Mouse (Mus musculus) lung, postnatal 0 days (tissue): ENCODE results near the gene Nphp4. TPM values are rescaled to one million over a fixed set of nuclear protein-coding genes. Genes with fewer than 3 reads are reported as not detected.

ENCODE experiments used
- ATAC-seq: fragments of 200-750 bp; cut with Nextera tagmentation; 2 replicates; pipeline ENCODE4 v1.8.0; 2017; ENCODE audit warnings: moderate library complexity
- DNase-seq: peaks from one replicate; pipeline ENCODE4 v3.0.0-alpha.2; 2016; ENCODE audit warnings: low spot score
- H3K27ac ChIP-seq: fragments of 300-500 bp; sonication (generic); 2 replicates; pipeline ENCODE4 v1.5.1; 2014; ENCODE audit warnings: antibody characterized with exemption, mild to moderate bottlenecking, low read length, mixed read lengths
- H3K27me3 ChIP-seq: fragments of 300-500 bp; sonication (generic); replicated peaks from 2 replicates; pipeline ENCODE4 v1.6.1; 2014; ENCODE audit warnings: low read length, mixed read lengths; ENCODE audit not compliant: insufficient read depth
- H3K36me3 ChIP-seq: fragments of 300-500 bp; sonication (generic); 2 replicates; pipeline ENCODE4 v1.6.1; 2014; ENCODE audit warnings: low read length, mixed read lengths; ENCODE audit not compliant: insufficient read depth
- H3K4me1 ChIP-seq: fragments of 300-500 bp; sonication (generic); 2 replicates; pipeline ENCODE4 v1.6.1; 2014; ENCODE audit warnings: antibody characterized with exemption, low read depth, low read length, mixed read lengths; ENCODE audit not compliant: insufficient read depth
- H3K4me2 ChIP-seq: fragments of 300-500 bp; sonication (generic); replicated peaks from 2 replicates; pipeline ENCODE4 v1.6.1; 2014; ENCODE audit warnings: low read depth, mild to moderate bottlenecking, low read length, moderate library complexity, mixed read lengths
- H3K4me3 ChIP-seq: fragments of 300-500 bp; sonication (generic); 2 replicates; pipeline ENCODE4 v1.5.1; 2014; ENCODE audit warnings: low read depth, low read length
- H3K9ac ChIP-seq: fragments of 300-500 bp; sonication (generic); replicated peaks from 2 replicates; pipeline ENCODE4 v1.6.1; 2014; ENCODE audit warnings: low read depth, mild to moderate bottlenecking
- H3K9me3 ChIP-seq: fragments of 300-500 bp; sonication (generic); 2 replicates; pipeline ENCODE4 v1.6.1; 2016; ENCODE audit warnings: low read length, mixed read lengths
- CTCF ChIP-seq: IDR thresholded peaks from 2 replicates; pipeline ENCODE4 v1.5.1; 2016; ENCODE audit warnings: antibody characterized with exemption, mild to moderate bottlenecking
- EP300 ChIP-seq: IDR thresholded peaks from 2 replicates; pipeline ENCODE4 v1.6.1; 2016; ENCODE audit warnings: antibody characterized with exemption, mild to moderate bottlenecking, control low read depth
- WGBS: fragments of 180-500 bp; shearing (Covaris S2); extraction: QIAGEN DNeasy Blood & Tissue Kit; methylation state at CpG from one replicate; pipeline ENCODE4 v1.1.7; 2014; 5-methylcytosine and 5-hydroxymethylcytosine counted together
- polyA plus RNA-seq: library from polyadenylated mRNA; unstranded; fragments of >200 nt; fragmentation: Nextera tagmentation; extraction: Ambion mirVana; gene quantifications from 2 replicates; pipeline ENCODE4 v1.2.1, GENCODE M21; 2015

Nphp4 gene
- polyA plus RNA-seq, 1 experiment from 2014 or later = 0.75 TPM

DNA sequence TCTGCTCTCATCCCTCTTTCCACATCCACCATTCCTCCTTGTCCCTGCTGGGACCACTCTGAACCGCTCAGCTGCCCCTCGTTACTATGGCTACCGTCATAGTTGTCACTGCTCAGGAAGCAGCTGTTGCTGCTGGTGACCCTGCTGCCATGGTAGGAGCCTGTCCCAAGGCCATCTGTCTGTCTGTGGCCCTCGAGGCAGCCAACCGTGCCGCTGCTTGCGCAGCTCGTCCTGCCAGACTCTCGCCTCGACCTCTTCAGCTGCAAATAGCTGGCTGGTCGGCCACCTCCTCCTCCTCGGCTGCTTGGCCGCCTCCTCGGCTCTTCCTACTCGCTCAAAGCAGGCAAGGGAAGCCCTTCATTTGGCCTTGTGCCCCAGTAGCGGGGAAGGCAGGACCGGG lies 81.7 kb downstream of the Nphp4 start:
- ATAC-seq = peak; percentile 61
- Histone ChIP-seq H3K4me3 (no peak overlapping the region), H3K4me1 (no peaks in the 10 kb centered on the region), H3K36me3 (no peaks in the 10 kb centered on the region), H3K9me3 (no peaks in the 10 kb centered on the region), H3K27me3 (no peaks in the 10 kb centered on the region), H3K27ac (no peak overlapping the region), H3K9ac (no peak overlapping the region), H3K4me2 (no peak overlapping the region)
- DNase-seq = peak; percentile 34
- TF ChIP-seq CTCF = no peak
- TF ChIP-seq EP300 = no peak
- WGBS = 11% methylated on average over 17 of the region's 17 CpGs

DNA sequence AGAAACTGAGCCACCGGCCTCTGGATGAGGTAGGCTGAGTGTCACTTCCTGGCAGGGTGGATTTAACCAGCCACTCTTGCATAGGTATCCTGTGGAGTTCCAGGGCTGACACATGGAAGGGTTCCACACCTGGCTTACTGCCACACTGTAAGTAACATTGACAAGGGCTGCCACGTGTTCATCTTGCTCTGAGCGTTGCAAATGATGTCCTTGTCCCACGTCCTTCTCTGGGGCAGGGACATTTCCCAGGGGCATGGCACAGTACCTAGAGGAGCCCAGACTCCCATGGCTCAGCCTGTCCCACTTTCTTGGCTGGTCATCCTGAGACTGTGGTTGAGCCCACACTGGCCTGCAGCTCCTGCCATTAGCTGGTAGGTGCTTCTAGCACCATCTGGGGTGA lies 91.5 kb downstream of the Nphp4 start:
- H3K36me3 ChIP-seq = no peaks in the 10 kb centered on the region
- H3K27me3 ChIP-seq = no peaks in the 10 kb centered on the region
- H3K9ac ChIP-seq = no peak overlapping the region
- DNase-seq (no peak), ATAC-seq (no peak)
- no peak for TF ChIP-seq CTCF
- TF ChIP-seq EP300 = no peak
- no peak overlapping the region for H3K4me2 ChIP-seq
- no peaks in the 10 kb centered on the region for H3K4me1 ChIP-seq
- H3K4me3 ChIP-seq = no peak overlapping the region
- 58% methylated on average over 4 of the region's 4 CpGs for WGBS
- no peak overlapping the region for H3K27ac ChIP-seq
- H3K9me3 ChIP-seq = no peaks in the 10 kb centered on the region

DNA sequence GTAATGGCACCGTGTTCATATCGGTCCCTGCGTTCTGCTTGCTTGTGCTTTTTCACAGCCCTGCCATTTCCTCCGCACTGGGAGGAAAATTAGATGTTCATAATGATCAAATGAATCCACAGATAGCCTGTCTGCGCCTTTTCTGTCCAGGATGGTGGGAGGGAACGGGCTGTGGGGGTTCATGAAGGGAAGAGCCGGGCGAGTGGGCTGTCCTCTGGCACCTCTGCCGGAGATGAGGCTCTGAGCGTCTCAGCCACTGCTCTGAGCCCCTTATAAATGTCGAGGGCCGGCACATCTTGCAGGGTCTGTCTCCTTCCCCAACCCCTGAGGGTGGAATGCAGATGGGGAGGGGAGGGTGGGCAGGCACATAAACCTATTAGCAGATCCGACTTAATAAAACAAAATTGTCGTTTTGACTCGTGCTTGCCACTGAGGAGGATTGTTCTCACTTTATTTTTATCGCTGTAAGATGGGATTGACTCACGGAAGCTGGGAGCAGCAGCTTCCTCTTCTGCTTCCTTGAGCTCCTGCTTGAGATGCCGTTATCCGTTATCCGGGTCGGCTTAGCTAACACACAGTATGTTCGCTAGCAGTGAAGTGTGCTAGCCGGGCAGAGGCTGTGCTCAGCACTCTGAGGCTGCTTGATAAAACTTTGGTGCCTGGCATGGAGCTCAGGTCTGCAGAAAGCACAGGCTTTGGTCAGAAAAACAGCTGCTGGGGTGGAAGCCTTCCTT lies 92.3 kb downstream of the Nphp4 start:
- Histone ChIP-seq H3K36me3 (no peaks in the 10 kb centered on the region), H3K27me3 (no peaks in the 10 kb centered on the region), H3K4me2 (no peak overlapping the region), H3K4me1 (no peaks in the 10 kb centered on the region), H3K4me3 (no peak overlapping the region), H3K9ac (no peak overlapping the region), H3K27ac (no peak overlapping the region), H3K9me3 (no peaks in the 10 kb centered on the region)
- no peak for ATAC-seq
- no peak for TF ChIP-seq EP300
- TF ChIP-seq CTCF = no peak
- WGBS = 38% methylated on average over 23 of the region's 23 CpGs
- no peak for DNase-seq

DNA sequence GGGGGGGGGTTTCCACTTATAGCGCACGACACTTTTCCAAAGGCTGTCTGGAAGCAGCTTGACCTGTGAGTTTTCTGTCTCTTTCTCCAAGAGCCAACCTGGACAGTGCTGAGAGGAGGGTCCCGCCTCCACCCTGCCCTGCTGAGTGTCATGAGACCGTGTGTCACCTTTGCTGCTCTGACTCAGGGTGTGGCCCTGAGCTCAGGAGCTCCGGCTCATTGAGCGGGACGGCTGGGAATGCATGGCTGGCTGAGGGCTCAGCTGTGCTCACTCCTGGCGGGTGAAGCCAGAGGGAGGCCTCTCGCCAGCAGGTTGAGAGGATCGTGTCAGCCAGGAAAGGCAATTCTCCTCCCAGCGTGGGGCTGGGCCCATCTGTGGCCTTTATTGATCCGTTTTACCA lies 97.8 kb downstream of the Nphp4 start:
- Histone ChIP-seq H3K27me3 (no peaks in the 10 kb centered on the region), H3K9ac (no peak overlapping the region), H3K4me3 (no peak overlapping the region), H3K4me1 (no peaks in the 10 kb centered on the region), H3K36me3 (no peaks in the 10 kb centered on the region), H3K27ac (no peak overlapping the region), H3K4me2 (no peak overlapping the region), H3K9me3 (no peaks in the 10 kb centered on the region)
- DNase-seq = no peak
- TF ChIP-seq EP300 (no peak), CTCF (no peak)
- no peak for ATAC-seq
- WGBS = 51% methylated on average over 12 of the region's 12 CpGs

GRCm38 (mm10) chr4:152576826-152577225 lies 100.3 kb downstream of the Nphp4 start:
- WGBS = 72% methylated on average over 4 of the region's 4 CpGs
- Histone ChIP-seq H3K36me3 (no peaks in the 10 kb centered on the region), H3K4me1 (no peaks in the 10 kb centered on the region), H3K9ac (no peak overlapping the region), H3K4me2 (no peak overlapping the region), H3K27ac (no peak overlapping the region), H3K9me3 (no peaks in the 10 kb centered on the region), H3K27me3 (no peaks in the 10 kb centered on the region), H3K4me3 (no peak overlapping the region)
- DNase-seq (no peak), ATAC-seq (no peak)
- no peak for TF ChIP-seq CTCF
- no peak for TF ChIP-seq EP300

- Histone ChIP-seq H3K4me2 (no peak overlapping the region), H3K27me3 (no peaks in the 10 kb centered on the region), H3K4me1 (no peaks in the 10 kb centered on the region), H3K9me3 (no peaks in the 10 kb centered on the region), H3K36me3 (no peaks in the 10 kb centered on the region), H3K9ac (no peak overlapping the region), H3K4me3 (no peak overlapping the region), H3K27ac (no peak overlapping the region)
- TF ChIP-seq EP300 (no peak), CTCF (no peak)
- DNase-seq = no peak
- 68% methylated on average over 4 of the region's 4 CpGs for WGBS
- ATAC-seq = no peak
These were observed 103.5 kb downstream of the Nphp4 start for GRCm38 (mm10) chr4:152579956-152580355.
